ENCODE assay signal across 8 mouse cellular contexts in genomic region chr17:72938026-72938795, GRCm38 (mm10). TPM values are rescaled to one million over a fixed set of nuclear protein-coding genes. Genes with fewer than 3 reads are reported as not detected.
DNase-seq lines count a peak whose midpoint lies in the region; ATAC-seq and TF ChIP-seq lines count a peak whose summit lies in the region.

No protein-coding gene starts in this region.

- H3K27me3 ChIP-seq in hindbrain, embryonic 16.5 days (replicated peaks; ENCODE audit: control insufficient read depth, insufficient read depth, low read length) = no peaks in the 10 kb centered on the region

- no peak for TF ChIP-seq CTCF in bone marrow, adult 2 months (IDR thresholded peaks at IDR 0.05; ENCODE audit: control insufficient read depth, insufficient read depth, low read length)

- no peak overlapping the region for H3K9ac ChIP-seq in hindbrain, embryonic 16.5 days (ENCODE audit: low read depth, low read length)

- peaks cover 10% of the 10 kb centered on the region for H3K4me1 ChIP-seq in bone marrow, adult 2 months (ENCODE audit: control insufficient read depth, insufficient read depth, low read length)
- H3K4me1 ChIP-seq in hindbrain, embryonic 16.5 days (ENCODE audit: control insufficient read depth, insufficient read depth, low read depth, low read length) = peaks cover 3% of the 10 kb centered on the region; the same call in 1 of the 2 replicates

- no peak for ATAC-seq in erythroid progenitor cell, adult 5-6 weeks (replicated peaks; ENCODE audit: low FRiP score, poor library complexity, severe bottlenecking)
- ATAC-seq in hindbrain, embryonic 16.5 days = no peak; the same call in 1 of the 2 replicates

- intact Hi-C loops in gastrocnemius, postnatal 36 days (cut with DNase I) = no loop called here

- no peaks in the 10 kb centered on the region for H3K9me3 ChIP-seq in hindbrain, embryonic 16.5 days (ENCODE audit: control insufficient read depth, low read length)

- no peak for TF ChIP-seq POLR2A in bone marrow, adult 2 months (IDR thresholded peaks at IDR 0.05; ENCODE audit: borderline replicate concordance, control insufficient read depth, low read depth, low read length)

- DNase-seq in layer of hippocampus, adult 9-11 months = peak; percentile 29
- no peak for DNase-seq in layer of hippocampus, adult 11-12 months (ENCODE audit: low spot score)
- DNase-seq in gastrocnemius, postnatal 36 days = peak; percentile 53 to 61
- DNase-seq in lung, postnatal 10 days = peak; percentile 54
- no peak for DNase-seq in adrenal gland, postnatal 4 days (ENCODE audit: low spot score in 2 of 2)

- no peak overlapping the region for H3K4me3 ChIP-seq in bone marrow, adult 2 months (replicated peaks; ENCODE audit: control insufficient read depth, low read depth, low read length)
- no peak overlapping the region for H3K4me3 ChIP-seq in hindbrain, embryonic 16.5 days (ENCODE audit: low read length)

- H3K4me2 ChIP-seq in hindbrain, embryonic 16.5 days (ENCODE audit: low read length) = no peak overlapping the region

- 76% methylated on average over 11 of the region's 11 CpGs for WGBS in bone marrow, adult 2 months
- 82% methylated on average over 11 of the region's 11 CpGs for WGBS in hindbrain, embryonic 16.5 days

- peak overlapping the region; percentile 1; the same call in 1 of the 2 replicates for H3K27ac ChIP-seq in bone marrow, adult 2 months (ENCODE audit: control insufficient read depth, insufficient read depth, low read depth, low read length, poor library complexity)
- no peak overlapping the region for H3K27ac ChIP-seq in hindbrain, embryonic 16.5 days (ENCODE audit: low read depth, low read length)

- peaks cover 20% of the 10 kb centered on the region for H3K36me3 ChIP-seq in hindbrain, embryonic 16.5 days (ENCODE audit: control insufficient read depth, insufficient read depth, low read length)

RNA-seq across cellular contexts. Expression of gene Lbh, which starts 20.1 kb away (rescaled TPM):
- polyA plus RNA-seq in bone marrow, adult 2 months (2011; ENCODE audit: insufficient read depth, insufficient read length, low replicate concordance, missing spikeins) = 19.3 and 31.8 TPM in 2 replicates
- total RNA-seq in gastrocnemius, postnatal 36 days (2021) = 1 to 10 TPM; 6.0 to 7.0 TPM
- 8.6 and 14.3 TPM in 2 replicates for total RNA-seq in erythroid progenitor cell, adult 5-6 weeks (2015; ENCODE audit: low replicate concordance)
- total RNA-seq in erythroid progenitor cell, adult 5-6 weeks (2017; ENCODE audit: low replicate concordance) = 3.0 and 6.7 TPM in 2 replicates
- 10 to 100 TPM; 69.9 to 88.9 TPM for total RNA-seq in adrenal gland, postnatal 4 days (2021)
- polyA plus RNA-seq in hindbrain, embryonic 16.5 days (2015; fragmentation: Nextera tagmentation; extraction: Ambion mirVana) = 4.5 and 6.5 TPM in 2 replicates

Comparison
In these comparisons a context has a peak if more than half of its experiments do, and no peak if none do; other contexts are left out.
1. DNase-seq: peak in layer of hippocampus, adult 9-11 months (single experiment), gastrocnemius, postnatal 36 days (2 of 2) and lung, postnatal 10 days (single experiment); none in layer of hippocampus, adult 11-12 months (single experiment) and adrenal gland, postnatal 4 days (0 of 2).
2. RNA of gene Lbh, which starts 20.1 kb away (total RNA-seq): 69.9 to 88.9 TPM in adrenal gland, postnatal 4 days; 3.0 to 14.3 TPM in erythroid progenitor cell, adult 5-6 weeks and 6.0 to 7.0 TPM in gastrocnemius, postnatal 36 days; every median in the first group is over 4 times any median in the second.